Mouse (Mus musculus) heart, adult 2 months (tissue): ENCODE data around the gene Plxna2. TPM values are rescaled to one million over a fixed set of nuclear protein-coding genes. Genes with fewer than 3 reads are reported as not detected.

ENCODE experiments used
- DNase-seq, 2 experiments: peaks; one replicate each; pipeline ENCODE4 v3.0.0; 2021
- H3K27ac ChIP-seq: fragments of 200-600 bp; 2 replicates; pipeline ENCODE4 v1.8.1; 2022
- H3K27me3 ChIP-seq: fragments of 200-500 bp; 2 replicates; pipeline ENCODE4 v1.6.1; 2012; ENCODE audit warnings: mild to moderate bottlenecking, low read length, inconsistent platforms, mixed read lengths; ENCODE audit not compliant: control insufficient read depth, insufficient read depth
- H3K36me3 ChIP-seq: fragments of 200-500 bp; 2 replicates; pipeline ENCODE4 v1.6.1; 2012; ENCODE audit warnings: low read length, inconsistent platforms; ENCODE audit not compliant: control insufficient read depth, insufficient read depth
- H3K4me1 ChIP-seq: fragments of 200-500 bp; 2 replicates; pipeline ENCODE4 v1.6.1; 2011; ENCODE audit warnings: low read length; ENCODE audit not compliant: control insufficient read depth, insufficient read depth
- H3K4me3 ChIP-seq: fragments of 200-600 bp; 2 replicates; pipeline ENCODE4 v1.8.1; 2022
- H3K79me2 ChIP-seq: fragments of 200-500 bp; replicated peaks from 2 replicates; pipeline ENCODE4 v1.6.1; 2012; ENCODE audit warnings: mild to moderate bottlenecking, inconsistent platforms, low read length, moderate library complexity, mixed read lengths; ENCODE audit not compliant: control insufficient read depth, insufficient read depth
- H3K9ac ChIP-seq: fragments of 200-500 bp; 2 replicates; pipeline ENCODE4 v1.6.1; 2012; ENCODE audit warnings: low read depth, mild to moderate bottlenecking, control low read depth, inconsistent platforms, low read length, mixed read lengths
- CTCF ChIP-seq: fragments of 200-600 bp; IDR thresholded peaks from 2 replicates; pipeline ENCODE4 v1.8.1; 2022; ENCODE audit warnings: antibody characterized with exemption, mild to moderate bottlenecking, moderate library complexity
- EP300 ChIP-seq: fragments of 200-500 bp; IDR thresholded peaks from 2 replicates; pipeline ENCODE4 v1.6.1; 2011; ENCODE audit warnings: low read depth, low read length, control low read depth; ENCODE audit not compliant: insufficient read depth
- POLR2A ChIP-seq: fragments of 200-500 bp; IDR thresholded peaks from 2 replicates; pipeline ENCODE4 v1.6.1; 2011; ENCODE audit warnings: mild to moderate bottlenecking, low read depth, low read length, control low read depth; ENCODE audit not compliant: insufficient read depth
- WGBS: fragments of 180-500 bp; shearing (Covaris S2); methylation state at CpG from one replicate; pipeline ENCODE4 v1.1.7; 2018; 5-methylcytosine and 5-hydroxymethylcytosine counted together
- intact Hi-C: fragments of 180-260 bp; cut with DNase I; formaldehyde crosslinking; loops from one replicate; pipeline ENCODE4 v1.15.1; 2025
- polyA plus RNA-seq: library from polyadenylated mRNA; depleted of rRNA; stranded (reverse); fragments of >200 nt; gene quantifications from 2 replicates; pipeline ENCODE4 v1.2.3, GENCODE M21; 2012
- total RNA-seq, 2 experiments: library from RNA; stranded (reverse); gene quantifications; 2 replicates each; pipeline ENCODE4 v1.2.3; 2021

Gene Plxna2
- total and polyA plus RNA-seq, 3 experiments, result 9.8 to 30.6 (median 22.6) TPM

DNA sequence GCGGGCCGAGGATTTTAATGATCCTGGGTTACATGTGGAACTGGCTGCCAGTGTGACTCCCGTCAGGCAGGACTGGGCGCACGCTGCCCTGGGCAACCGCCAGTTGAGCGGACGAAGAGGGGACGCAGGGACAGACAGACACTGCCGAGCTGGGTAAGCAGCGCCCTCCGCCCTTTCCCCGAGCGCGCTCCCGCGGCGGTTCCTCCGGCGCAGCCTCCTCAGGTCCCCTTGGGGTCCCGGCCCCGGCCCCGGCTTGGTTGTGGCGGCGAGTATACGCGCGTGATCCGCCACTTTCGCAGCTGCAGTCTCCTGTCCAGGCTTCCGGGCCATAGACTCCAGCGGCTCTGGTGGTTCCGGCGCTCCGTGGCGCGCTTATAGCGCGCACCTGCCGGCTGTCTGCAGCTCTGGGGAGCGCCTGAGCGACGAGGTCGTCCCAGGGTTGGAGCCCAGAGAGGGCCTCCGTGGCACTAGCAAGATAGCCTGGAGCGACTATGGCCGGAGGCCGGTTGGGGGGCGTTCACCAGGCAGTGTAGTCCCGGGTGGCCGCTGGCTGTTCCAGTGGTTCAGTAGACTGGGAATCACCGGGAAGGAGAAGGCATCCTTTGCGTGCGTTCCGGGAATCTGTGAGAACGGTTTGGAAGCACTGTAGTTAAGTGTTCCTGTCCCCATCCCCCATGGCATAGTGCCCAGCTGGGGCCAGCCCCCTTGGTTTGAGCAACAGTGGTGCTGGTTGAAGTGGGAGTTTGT, 2.4 kb downstream of the Plxna2 start:
- intact Hi-C loops, result loop anchor here (2.0 to 10.0 kb wide), 3 partner anchors 32 to 334 kb away; no protein-coding TSS in a partner anchor
- Histone ChIP-seq H3K4me1 (peaks cover 15% of the 10 kb centered on the region), H3K4me3 (peak overlapping the region; percentile 79), H3K36me3 (peaks cover 8% of the 10 kb centered on the region), H3K9ac (peak overlapping the region; percentile 94), H3K27ac (peak overlapping the region; percentile 98), H3K79me2 (0 out of 2 replicates have a peak, but pooled peaks cover 2% of the 10 kb centered on the region), H3K27me3 (no peaks in the 10 kb centered on the region)
- peak; percentile 81 to 83 for DNase-seq
- TF ChIP-seq POLR2A, result no peak
- under 1% methylated on average over 56 of the region's 56 CpGs for WGBS

DNA sequence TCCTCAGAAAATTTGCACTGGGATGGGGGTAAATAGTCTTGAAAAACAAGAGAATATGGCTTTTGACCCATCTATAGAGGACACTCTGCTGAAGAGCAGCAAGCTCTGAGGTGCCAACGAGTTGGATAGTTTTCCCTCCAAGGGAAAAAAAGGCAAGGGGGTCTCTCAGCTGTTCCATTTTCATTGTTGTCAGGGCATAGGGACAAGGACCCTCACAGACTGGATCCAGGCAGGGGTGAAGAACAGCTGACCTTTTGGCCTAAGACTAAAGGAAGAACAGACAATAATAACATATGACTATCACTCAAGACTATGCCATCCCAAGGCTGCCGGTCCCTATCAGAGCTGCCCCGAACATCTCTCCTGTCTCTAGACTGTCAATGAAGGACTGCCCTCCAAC, 4.2 kb downstream of the Plxna2 start:
- intact Hi-C loops, result loop anchor here (5.0 to 10.0 kb wide), 2 partner anchors 80 to 333 kb away; no protein-coding TSS in a partner anchor
- Histone ChIP-seq H3K36me3 (peaks cover 22% of the 10 kb centered on the region), H3K4me1 (peaks cover 30% of the 10 kb centered on the region), H3K27me3 (no peaks in the 10 kb centered on the region), H3K4me3 (peak overlapping the region; percentile 79), H3K79me2 (peaks cover 7% of the 10 kb centered on the region), H3K27ac (peak overlapping the region; percentile 98), H3K9ac (peak overlapping the region; percentile 46; the same call in 1 of the 2 replicates)
- TF ChIP-seq EP300 (no peak), POLR2A (no peak), CTCF (no peak)
- 33% methylated on average over 3 of the region's 3 CpGs for WGBS
- no peak for DNase-seq

DNA sequence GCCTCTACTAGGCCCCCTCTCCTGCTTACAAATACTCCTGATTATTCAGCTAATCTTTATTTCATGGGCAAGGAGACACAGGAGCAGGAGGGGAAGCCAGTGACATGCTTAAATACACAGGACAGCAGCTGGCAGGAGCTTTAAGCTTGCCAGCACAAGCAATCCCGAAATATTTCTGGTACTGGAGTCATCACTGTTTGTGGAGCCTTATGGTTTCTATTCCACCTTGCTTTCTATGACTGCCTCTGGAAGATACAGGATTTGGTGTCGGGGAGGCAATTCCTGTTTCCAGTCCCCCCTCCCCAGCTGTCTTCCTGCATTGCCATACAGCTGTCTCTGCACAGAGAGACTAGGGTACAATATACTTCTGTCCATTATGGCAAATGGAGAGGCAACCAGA, 4.7 kb downstream of the Plxna2 start:
- H3K9ac ChIP-seq, result peak overlapping the region; percentile 46
- no peaks in the 10 kb centered on the region for H3K27me3 ChIP-seq
- H3K79me2 ChIP-seq, result peaks cover 9% of the 10 kb centered on the region
- peaks cover 27% of the 10 kb centered on the region for H3K36me3 ChIP-seq
- WGBS, result 21% methylated on average over 2 of the region's 2 CpGs
- H3K4me1 ChIP-seq, result peaks cover 32% of the 10 kb centered on the region
- DNase-seq, result no peak
- no peak for TF ChIP-seq EP300
- TF ChIP-seq POLR2A, result no peak; the same call in 1 of the 2 replicates
- TF ChIP-seq CTCF, result no peak
- H3K4me3 ChIP-seq, result peak overlapping the region; percentile 79
- H3K27ac ChIP-seq, result peak overlapping the region; percentile 98
- intact Hi-C loops, result loop anchor here (5.0 to 10.0 kb wide), 2 partner anchors 80 to 332 kb away; no protein-coding TSS in a partner anchor

DNA sequence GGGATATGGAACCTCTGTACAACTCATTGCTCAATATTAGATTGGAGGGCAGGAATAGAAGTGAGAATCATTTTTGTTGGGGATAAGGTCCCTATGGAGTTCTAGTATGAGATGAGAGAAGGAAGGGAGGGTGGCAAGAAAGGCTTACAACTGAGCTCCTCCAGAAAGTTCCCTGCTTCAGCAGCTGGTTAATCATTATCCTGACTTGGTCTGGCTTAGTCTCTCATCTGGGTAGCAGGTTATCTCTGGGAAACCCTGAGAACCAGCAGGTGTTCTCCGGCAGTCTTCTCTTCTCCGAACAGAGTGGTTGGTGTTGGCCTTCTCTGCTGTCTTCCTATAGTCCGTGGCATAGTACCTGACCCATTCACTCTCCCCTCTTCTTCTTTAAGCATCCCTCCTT, 5.6 kb downstream of the Plxna2 start:
- no peak for TF ChIP-seq POLR2A
- TF ChIP-seq CTCF, result no peak
- TF ChIP-seq EP300, result no peak
- peaks cover 35% of the 10 kb centered on the region for H3K36me3 ChIP-seq
- intact Hi-C loops, result loop anchor here (2.0 to 10.0 kb wide), 3 partner anchors 19 to 331 kb away; no protein-coding TSS in a partner anchor
- peak overlapping the region; percentile 19; the same call in 1 of the 2 replicates for H3K9ac ChIP-seq
- 0 out of 2 replicates have a peak overlapping the region, but pooled peaks have one; percentile 4 for H3K4me3 ChIP-seq
- WGBS, result 86% methylated on average over 3 of the region's 3 CpGs
- H3K4me1 ChIP-seq, result peaks cover 38% of the 10 kb centered on the region
- peak overlapping the region; percentile 58 for H3K27ac ChIP-seq
- peaks cover 11% of the 10 kb centered on the region for H3K79me2 ChIP-seq
- H3K27me3 ChIP-seq, result no peaks in the 10 kb centered on the region
- DNase-seq, result no peak

DNA sequence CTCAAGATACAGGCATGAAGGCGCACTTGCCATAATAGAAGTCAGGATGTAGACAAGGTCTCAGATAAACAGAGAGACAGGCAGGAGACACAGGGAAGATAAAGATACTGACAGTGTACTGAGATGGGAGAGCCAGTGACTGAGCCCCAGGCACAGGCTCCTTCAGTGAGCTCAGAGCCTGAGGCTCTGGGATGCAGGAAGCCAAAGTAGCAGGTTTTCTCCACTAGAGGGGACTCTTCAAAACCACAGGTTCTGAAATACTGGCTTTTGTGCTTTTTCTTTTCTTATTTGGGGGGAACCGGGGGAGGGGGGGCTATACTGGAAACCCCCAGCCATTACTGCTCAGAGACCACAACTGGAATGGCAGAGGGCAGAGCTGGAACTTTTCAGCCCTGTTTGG, 6.4 kb downstream of the Plxna2 start:
- intact Hi-C loops, result loop anchor here (2.0 to 10.0 kb wide), 3 partner anchors 18 to 330 kb away; no protein-coding TSS in a partner anchor
- Histone ChIP-seq H3K36me3 (peaks cover 39% of the 10 kb centered on the region), H3K79me2 (peaks cover 11% of the 10 kb centered on the region), H3K4me1 (peaks cover 43% of the 10 kb centered on the region), H3K27ac (peak overlapping the region; percentile 58), H3K4me3 (no peak overlapping the region; the same call in 1 of the 2 replicates), H3K27me3 (no peaks in the 10 kb centered on the region), H3K9ac (peak overlapping the region; percentile 31)
- TF ChIP-seq CTCF, result peak; percentile 77
- no peak for TF ChIP-seq POLR2A
- no peak for TF ChIP-seq EP300
- 45% methylated on average over 2 of the region's 2 CpGs for WGBS
- no peak for DNase-seq

DNA sequence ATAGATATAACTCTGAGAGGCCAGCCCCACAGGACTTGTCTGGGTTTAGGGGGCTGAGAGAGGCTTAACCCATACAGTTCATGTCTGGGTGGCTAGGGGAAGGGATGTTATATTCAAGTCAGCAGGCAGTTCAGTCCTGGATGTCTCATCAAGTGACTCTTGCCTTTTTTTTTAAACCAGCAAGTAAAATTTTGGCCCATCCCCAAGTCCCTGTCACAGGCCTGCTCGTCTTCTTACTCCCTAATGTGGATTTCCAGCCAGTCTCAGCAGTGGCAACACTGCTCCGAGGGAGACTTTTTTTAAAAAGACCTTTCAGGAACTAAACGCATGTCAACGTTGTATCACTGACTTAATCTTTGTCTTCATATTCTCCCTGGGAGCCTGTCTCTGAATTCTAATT, 7.0 kb downstream of the Plxna2 start:
- 15% methylated on average over 4 of the region's 4 CpGs for WGBS
- TF ChIP-seq POLR2A (no peak), CTCF (no peak), EP300 (no peak)
- Histone ChIP-seq H3K4me1 (peaks cover 44% of the 10 kb centered on the region), H3K4me3 (no peak overlapping the region), H3K27ac (peak overlapping the region; percentile 13; the same call in 1 of the 2 replicates), H3K36me3 (peaks cover 42% of the 10 kb centered on the region), H3K27me3 (no peaks in the 10 kb centered on the region), H3K79me2 (peaks cover 11% of the 10 kb centered on the region), H3K9ac (no peak overlapping the region)
- DNase-seq, result no peak
- intact Hi-C loops, result loop anchor here (2.0 to 10.0 kb wide), 3 partner anchors 18 to 330 kb away; no protein-coding TSS in a partner anchor
